Mouse (Mus musculus): ENCODE data around the gene Oas1h. TPM values are rescaled to one million over a fixed set of nuclear protein-coding genes. Genes with fewer than 3 reads are reported as not detected.
"Not testable (repeated sequence)": the region's sequence is repeated elsewhere in the genome, so short reads cannot be mapped to it uniquely, and the experiment has no call there.

Oas1h gene
- total and polyA plus RNA-seq, 2 experiments from 2014 or later, result not detected

- Histone ChIP-seq H3K36me3 (ENCODE audit: insufficient read depth, low read length) (no peaks in the 10 kb centered on the region), H3K9me3 (ENCODE audit: low read length) (no peaks in the 10 kb centered on the region), H3K4me1 (ENCODE audit: insufficient read depth, low read length) (no peaks in the 10 kb centered on the region), H3K9ac (replicated peaks; ENCODE audit: low read length) (no peak overlapping the region), H3K27me3 (ENCODE audit: insufficient read depth, low read length) (no peaks in the 10 kb centered on the region), H3K4me3 (ENCODE audit: low read length) (no peak overlapping the region), H3K4me2 (ENCODE audit: low read depth, low read length) (no peak overlapping the region), H3K27ac (no peak overlapping the region)
- 56% methylated on average over 6 of the region's 6 CpGs for WGBS
- ATAC-seq (no peak), DNase-seq (ENCODE audit: low spot score) (no peak)
- no peak for TF ChIP-seq CTCF (IDR thresholded peaks at IDR 0.05; ENCODE audit: low read depth)
These were observed 26.6 kb downstream of the Oas1h start for GRCm38 (mm10) chr5:120887831-120888230.

GRCm38 (mm10) chr5:120888294-120888815 lies 27.1 kb downstream of the Oas1h start:
- not testable (repeated sequence) for H3K4me1 ChIP-seq (ENCODE audit: insufficient read depth, low read length); ATAC-seq; H3K9me3 ChIP-seq (ENCODE audit: low read length); H3K27ac ChIP-seq; DNase-seq (ENCODE audit: low spot score); H3K4me3 ChIP-seq (ENCODE audit: low read length); H3K27me3 ChIP-seq (ENCODE audit: insufficient read depth, low read length); H3K36me3 ChIP-seq (ENCODE audit: insufficient read depth, low read length); H3K9ac ChIP-seq (replicated peaks; ENCODE audit: low read length); H3K4me2 ChIP-seq (ENCODE audit: low read depth, low read length)
- 41% methylated on average over 4 of the region's 4 CpGs for WGBS

- TF ChIP-seq CTCF (IDR thresholded peaks at IDR 0.05; ENCODE audit: low read depth), result no peak
- no peaks in the 10 kb centered on the region for H3K9me3 ChIP-seq (ENCODE audit: low read length)
- H3K27me3 ChIP-seq (ENCODE audit: insufficient read depth, low read length), result no peaks in the 10 kb centered on the region
- H3K27ac ChIP-seq, result no peak overlapping the region
- H3K4me1 ChIP-seq (ENCODE audit: insufficient read depth, low read length), result no peaks in the 10 kb centered on the region
- no peak overlapping the region for H3K4me2 ChIP-seq (ENCODE audit: low read depth, low read length)
- whole genome bisulfite sequencing, result 84% methylated on average over 2 of the region's 2 CpGs
- H3K9ac ChIP-seq (replicated peaks; ENCODE audit: low read length), result no peak overlapping the region
- ATAC-seq (no peak), DNase-seq (ENCODE audit: low spot score) (no peak)
- H3K36me3 ChIP-seq (ENCODE audit: insufficient read depth, low read length), result no peaks in the 10 kb centered on the region
- H3K4me3 ChIP-seq (ENCODE audit: low read length), result no peak overlapping the region
These were observed 28.8 kb downstream of the Oas1h start for GRCm38 (mm10) chr5:120890026-120890425.

- no peak overlapping the region for H3K9ac ChIP-seq (replicated peaks; ENCODE audit: low read length)
- H3K36me3 ChIP-seq (ENCODE audit: insufficient read depth, low read length), result no peaks in the 10 kb centered on the region
- ATAC-seq (no peak), DNase-seq (ENCODE audit: low spot score) (no peak)
- H3K9me3 ChIP-seq (ENCODE audit: low read length), result no peaks in the 10 kb centered on the region
- H3K4me2 ChIP-seq (ENCODE audit: low read depth, low read length), result no peak overlapping the region
- no peak overlapping the region for H3K4me3 ChIP-seq (ENCODE audit: low read length)
- no peaks in the 10 kb centered on the region for H3K4me1 ChIP-seq (ENCODE audit: insufficient read depth, low read length)
- H3K27me3 ChIP-seq (ENCODE audit: insufficient read depth, low read length), result no peaks in the 10 kb centered on the region
- whole genome bisulfite sequencing, result 44% methylated on average over 3 of the region's 3 CpGs
- no peak for TF ChIP-seq CTCF (IDR thresholded peaks at IDR 0.05; ENCODE audit: low read depth)
- H3K27ac ChIP-seq, result no peak overlapping the region
These were observed 29.8 kb downstream of the Oas1h start for GRCm38 (mm10) chr5:120890991-120891390.

- 75% methylated on average over 2 of the region's 2 CpGs for WGBS
These were observed 30.5 kb downstream of the Oas1h start for GRCm38 (mm10) chr5:120891566-120892242.

GRCm38 (mm10) chr5:120892243-120892660 lies 31.0 kb downstream of the Oas1h start:
- DNase-seq (ENCODE audit: low spot score) (no peak), ATAC-seq (no peak)
- H3K9ac ChIP-seq (replicated peaks; ENCODE audit: low read length), result no peak overlapping the region
- H3K27ac ChIP-seq, result no peak overlapping the region
- no peaks in the 10 kb centered on the region for H3K9me3 ChIP-seq (ENCODE audit: low read length)
- whole genome bisulfite sequencing, result 76% methylated on average over 2 of the region's 2 CpGs
- H3K27me3 ChIP-seq (ENCODE audit: insufficient read depth, low read length), result no peaks in the 10 kb centered on the region
- no peaks in the 10 kb centered on the region for H3K36me3 ChIP-seq (ENCODE audit: insufficient read depth, low read length)
- no peak overlapping the region for H3K4me2 ChIP-seq (ENCODE audit: low read depth, low read length)
- H3K4me1 ChIP-seq (ENCODE audit: insufficient read depth, low read length), result no peaks in the 10 kb centered on the region
- no peak overlapping the region for H3K4me3 ChIP-seq (ENCODE audit: low read length)
- no peak for TF ChIP-seq CTCF (IDR thresholded peaks at IDR 0.05; ENCODE audit: low read depth)

More at GRCm38 (mm10) chr5:120891566-120892242, 30.5 kb downstream of the Oas1h start:
- not testable (repeated sequence) for H3K9ac ChIP-seq (replicated peaks; ENCODE audit: low read length); H3K4me3 ChIP-seq (ENCODE audit: low read length); H3K27ac ChIP-seq; ATAC-seq; H3K36me3 ChIP-seq (ENCODE audit: insufficient read depth, low read length); H3K9me3 ChIP-seq (ENCODE audit: low read length); H3K4me2 ChIP-seq (ENCODE audit: low read depth, low read length); H3K27me3 ChIP-seq (ENCODE audit: insufficient read depth, low read length); DNase-seq (ENCODE audit: low spot score); H3K4me1 ChIP-seq (ENCODE audit: insufficient read depth, low read length)

GRCm38 (mm10) chr5:120893866-120894265 lies 32.6 kb downstream of the Oas1h start:
- H3K4me2 ChIP-seq (ENCODE audit: low read depth, low read length); DNase-seq (ENCODE audit: low spot score); H3K4me1 ChIP-seq (ENCODE audit: insufficient read depth, low read length); H3K36me3 ChIP-seq (ENCODE audit: insufficient read depth, low read length); H3K4me3 ChIP-seq (ENCODE audit: low read length); ATAC-seq; H3K27me3 ChIP-seq (ENCODE audit: insufficient read depth, low read length); H3K27ac ChIP-seq; H3K9ac ChIP-seq (replicated peaks; ENCODE audit: low read length); H3K9me3 ChIP-seq (ENCODE audit: low read length): not testable (repeated sequence)
- 93% methylated on average over 4 of the region's 4 CpGs for WGBS

GRCm38 (mm10) chr5:120894692-120895091 lies 33.5 kb downstream of the Oas1h start:
- WGBS, result 77% methylated on average over 2 of the region's 2 CpGs
- H3K9me3 ChIP-seq (ENCODE audit: low read length); H3K4me2 ChIP-seq (ENCODE audit: low read depth, low read length); ATAC-seq; H3K27me3 ChIP-seq (ENCODE audit: insufficient read depth, low read length); H3K4me1 ChIP-seq (ENCODE audit: insufficient read depth, low read length); H3K9ac ChIP-seq (replicated peaks; ENCODE audit: low read length); H3K36me3 ChIP-seq (ENCODE audit: insufficient read depth, low read length); H3K27ac ChIP-seq; H3K4me3 ChIP-seq (ENCODE audit: low read length); DNase-seq (ENCODE audit: low spot score): not testable (repeated sequence)

Data from hindbrain, postnatal 0 days (tissue).